Mouse (Mus musculus) erythroblast, embryonic 14.5 days (primary cell): ENCODE measurements around the gene Xpnpep3. TPM values are rescaled to one million over a fixed set of nuclear protein-coding genes. Genes with fewer than 3 reads are reported as not detected.

Source experiments
- H3K27me3 ChIP-seq: 2 replicates; pipeline ENCODE4 v1.6.1; 2012; ENCODE audit warnings: inconsistent platforms; ENCODE audit not compliant: control insufficient read depth
- H3K36me3 ChIP-seq: 2 replicates; pipeline ENCODE4 v1.6.1; 2012; ENCODE audit warnings: mild to moderate bottlenecking, inconsistent platforms; ENCODE audit not compliant: control insufficient read depth
- H3K4me1 ChIP-seq: 2 replicates; pipeline ENCODE4 v1.6.1; 2012; ENCODE audit warnings: inconsistent platforms; ENCODE audit not compliant: control insufficient read depth
- H3K4me3 ChIP-seq: replicated peaks from 2 replicates; pipeline ENCODE3; 2012; ENCODE audit warnings: moderate library complexity, mild to moderate bottlenecking, inconsistent platforms
- H3K9me3 ChIP-seq: 2 replicates; pipeline ENCODE4 v1.6.1; 2012; ENCODE audit warnings: low read length, inconsistent platforms, mixed read lengths; ENCODE audit not compliant: control insufficient read depth
- GATA1 ChIP-seq: IDR thresholded peaks from 2 replicates; pipeline ENCODE4 v1.6.1; 2012; ENCODE audit warnings: low read length, inconsistent platforms, mixed read lengths
- TAL1 ChIP-seq: IDR thresholded peaks from 3 replicates; pipeline ENCODE4 v1.6.1; 2012; ENCODE audit warnings: low read length, inconsistent platforms, mixed read lengths
- polyA plus RNA-seq: library from polyadenylated mRNA; stranded (reverse); fragments of >175 nt; gene quantifications from 2 replicates; pipeline ENCODE4 v1.2.3, GENCODE M21; 2012

The Xpnpep3 gene
- polyA plus RNA-seq, 1 experiment, result 0.03 TPM

DNA sequence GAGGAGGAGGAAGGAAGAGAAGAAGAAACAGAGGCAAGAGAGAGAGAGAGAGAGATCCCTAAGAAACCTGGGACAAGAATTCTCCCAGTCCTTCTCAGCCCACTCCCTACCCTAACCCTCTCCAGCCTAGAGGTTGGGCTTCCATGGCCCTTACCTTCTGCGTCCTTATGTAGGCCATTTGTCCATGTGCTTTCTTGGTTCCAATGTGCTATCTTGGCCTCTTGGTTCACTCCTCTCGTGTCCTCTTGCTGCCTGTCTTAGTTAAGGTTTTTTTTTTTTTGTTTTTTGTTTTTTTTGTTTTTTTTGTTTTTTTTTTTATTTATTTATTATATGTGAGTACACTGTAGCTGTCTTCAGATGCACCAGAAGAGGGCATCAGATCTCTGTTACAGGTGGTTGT is 83.0 kb downstream of the Xpnpep3 start:
- TF ChIP-seq TAL1 (no peak), GATA1 (no peak)
- H3K9me3 ChIP-seq, result no peaks in the 10 kb centered on the region
- H3K36me3 ChIP-seq, result no peaks in the 10 kb centered on the region
- peaks cover 14% of the 10 kb centered on the region for H3K4me1 ChIP-seq
- H3K4me3 ChIP-seq, result no peak overlapping the region
- H3K27me3 ChIP-seq, result no peaks in the 10 kb centered on the region

DNA sequence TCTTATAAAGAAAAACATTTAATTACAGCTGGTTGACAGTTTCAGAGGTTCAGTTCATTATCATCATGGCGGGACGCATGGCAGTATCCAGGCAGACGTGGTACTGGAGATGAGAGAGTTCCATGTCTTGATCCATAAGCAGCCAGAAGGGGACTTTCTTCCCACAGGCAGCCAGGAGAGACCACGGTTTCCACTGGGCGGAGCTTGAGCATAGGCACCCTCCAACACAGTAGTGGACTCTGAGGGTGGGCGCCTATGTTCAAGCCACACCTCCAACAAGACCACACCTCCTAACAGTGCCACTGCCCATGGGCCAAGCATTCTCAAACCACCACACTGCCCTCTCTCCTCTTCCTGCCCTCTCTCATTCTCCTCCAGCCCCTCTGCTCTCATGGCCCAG is 83.8 kb downstream of the Xpnpep3 start:
- no peak overlapping the region for H3K4me3 ChIP-seq

DNA sequence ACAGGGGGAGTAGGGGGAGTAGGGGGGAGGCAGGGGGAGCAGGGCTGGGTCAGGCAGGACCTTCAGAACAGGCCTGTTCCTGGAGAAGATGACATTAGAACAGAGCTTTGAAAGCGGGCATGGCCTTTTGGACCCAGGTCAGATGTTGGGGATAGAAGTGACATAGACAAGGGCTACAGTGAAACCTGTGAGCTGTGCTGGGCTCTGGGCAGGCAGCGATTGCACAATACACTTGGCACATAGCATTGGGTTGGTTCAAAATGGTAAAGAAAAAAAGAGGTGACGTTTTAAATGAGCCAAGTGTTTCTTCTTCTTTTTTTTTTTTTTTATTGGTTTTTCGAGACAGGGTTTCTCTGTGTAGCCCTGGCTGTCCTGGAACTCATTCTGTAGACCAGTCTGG is 85.5 kb downstream of the Xpnpep3 start:
- TF ChIP-seq TAL1 (no peak), GATA1 (no peak)
- Histone ChIP-seq H3K36me3 (no peaks in the 10 kb centered on the region), H3K27me3 (no peaks in the 10 kb centered on the region), H3K4me1 (peaks cover 14% of the 10 kb centered on the region), H3K9me3 (no peaks in the 10 kb centered on the region), H3K4me3 (no peak overlapping the region)

More for the DNA sequence above, 83.8 kb downstream of the Xpnpep3 start:
- H3K9me3 ChIP-seq, result no peaks in the 10 kb centered on the region
- H3K27me3 ChIP-seq, result no peaks in the 10 kb centered on the region
- H3K36me3 ChIP-seq, result no peaks in the 10 kb centered on the region
- peaks cover 14% of the 10 kb centered on the region for H3K4me1 ChIP-seq
- no peak for TF ChIP-seq TAL1
- no peak for TF ChIP-seq GATA1

DNA sequence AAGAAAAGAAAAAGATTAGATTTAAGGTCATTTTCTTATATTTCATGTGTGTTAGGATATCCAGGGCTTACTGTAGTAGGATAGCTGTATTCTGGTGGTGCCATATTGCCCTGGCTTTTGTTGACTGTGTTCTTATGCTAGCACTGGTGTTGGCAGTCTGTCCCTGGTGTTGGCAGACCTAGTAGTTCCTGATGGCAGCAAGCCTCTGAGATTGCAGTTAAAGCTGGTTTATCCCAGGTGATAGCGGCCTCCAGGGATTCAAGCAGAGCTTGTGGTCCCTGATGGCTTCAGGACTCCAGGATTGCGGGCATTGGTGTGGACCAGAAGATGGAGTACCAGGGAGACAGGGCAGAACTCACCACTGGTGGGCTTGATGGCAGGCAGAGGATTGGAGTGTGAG is 103.5 kb downstream of the Xpnpep3 start:
- no peaks in the 10 kb centered on the region for H3K9me3 ChIP-seq
- TF ChIP-seq GATA1, result no peak
- no peak for TF ChIP-seq TAL1
- H3K36me3 ChIP-seq, result no peaks in the 10 kb centered on the region
- H3K4me1 ChIP-seq, result no peaks in the 10 kb centered on the region
- H3K4me3 ChIP-seq, result no peak overlapping the region
- no peaks in the 10 kb centered on the region for H3K27me3 ChIP-seq

DNA sequence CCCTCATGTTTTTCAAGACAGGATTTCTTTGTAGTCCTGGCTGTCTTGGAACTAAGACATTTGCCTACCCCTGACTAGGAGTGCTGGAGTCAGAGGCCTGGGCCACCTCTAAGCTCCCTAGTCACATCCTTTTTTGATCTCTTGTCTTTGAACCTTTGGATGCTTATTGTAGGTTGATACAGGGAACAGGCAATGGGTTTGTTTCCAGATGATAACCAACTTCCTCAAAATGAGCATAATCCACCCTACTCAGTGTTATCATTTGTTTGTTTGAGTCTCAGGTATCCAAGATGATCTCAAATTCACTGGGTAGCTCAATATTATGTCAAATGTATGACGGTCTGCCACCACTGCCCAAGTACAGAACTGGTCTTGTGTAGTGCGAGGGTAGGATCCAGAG is 104.1 kb downstream of the Xpnpep3 start:
- Histone ChIP-seq H3K4me3 (no peak overlapping the region), H3K4me1 (no peaks in the 10 kb centered on the region), H3K36me3 (no peaks in the 10 kb centered on the region), H3K9me3 (no peaks in the 10 kb centered on the region), H3K27me3 (no peaks in the 10 kb centered on the region)
- TF ChIP-seq TAL1 (no peak), GATA1 (no peak)

Other genes with a start within 250 kb of the Xpnpep3 start
- 0.47 and 0.51 TPM in 2 replicates for gene Mrtfa, start 209.4 kb upstream of the Xpnpep3 start, polyA plus RNA-seq
- not detected in 2 replicates for gene Mchr1, start 164.6 kb upstream of the Xpnpep3 start, polyA plus RNA-seq
- 0.42 and 0.54 TPM in 2 replicates for gene Slc25a17, start 39.3 kb upstream of the Xpnpep3 start, polyA plus RNA-seq
- 4.7 and 4.8 TPM in 2 replicates for gene St13, start 61 bp upstream of the Xpnpep3 start, polyA plus RNA-seq
- 0.03 and 0.04 TPM in 2 replicates for gene Dnajb7, start 8.2 kb downstream of the Xpnpep3 start, polyA plus RNA-seq
- 2.0 and 2.4 TPM in 2 replicates for gene Rbx1, start 66.2 kb downstream of the Xpnpep3 start, polyA plus RNA-seq
- gene Ep300, start 185.2 kb downstream of the Xpnpep3 start, polyA plus RNA-seq, result 2.2 and 2.4 TPM in 2 replicates